Mouse (Mus musculus) neural tube, embryonic 15.5 days (tissue): ENCODE data around the gene Otof. TPM values are rescaled to one million over a fixed set of nuclear protein-coding genes. Genes with fewer than 3 reads are reported as not detected.

Experiments used
- ATAC-seq: fragments of 200-750 bp; cut with Nextera tagmentation; 2 replicates; pipeline ENCODE4 v1.8.0; 2017; ENCODE audit warnings: mild to moderate bottlenecking, moderate TSS enrichment, moderate library complexity; ENCODE audit not compliant: low FRiP score
- H3K27ac ChIP-seq: fragments of 300-500 bp; sonication (generic); replicated peaks from 2 replicates; pipeline ENCODE4 v1.5.1; 2015; ENCODE audit warnings: mild to moderate bottlenecking, inconsistent platforms
- H3K27me3 ChIP-seq: fragments of 300-500 bp; sonication (generic); replicated peaks from 2 replicates; pipeline ENCODE4 v1.6.1; 2015; ENCODE audit warnings: inconsistent platforms
- H3K36me3 ChIP-seq: fragments of 300-500 bp; sonication (generic); 2 replicates; pipeline ENCODE4 v1.6.1; 2015; ENCODE audit warnings: inconsistent platforms
- H3K4me1 ChIP-seq: fragments of 300-500 bp; sonication (generic); 2 replicates; pipeline ENCODE4 v1.6.1; 2015; ENCODE audit warnings: inconsistent platforms
- H3K4me2 ChIP-seq: fragments of 300-500 bp; sonication (generic); 2 replicates; pipeline ENCODE4 v1.6.1; 2015; ENCODE audit warnings: inconsistent platforms, mild to moderate bottlenecking, moderate library complexity
- H3K4me3 ChIP-seq: fragments of 300-500 bp; sonication (generic); replicated peaks from 2 replicates; pipeline ENCODE4 v1.5.1; 2015; ENCODE audit warnings: mild to moderate bottlenecking, inconsistent platforms
- H3K9ac ChIP-seq: fragments of 300-500 bp; sonication (generic); replicated peaks from 2 replicates; pipeline ENCODE4 v1.6.1; 2015; ENCODE audit warnings: mild to moderate bottlenecking, inconsistent platforms
- H3K9me3 ChIP-seq: fragments of 300-500 bp; sonication (generic); replicated peaks from 2 replicates; pipeline ENCODE4 v1.6.1; 2016; ENCODE audit warnings: inconsistent platforms
- WGBS: fragments of 180-500 bp; shearing (Covaris S2); methylation state at CpG from one replicate; pipeline ENCODE4 v1.1.7; 2015; ENCODE audit warnings: mixed read lengths; 5-methylcytosine and 5-hydroxymethylcytosine counted together
- polyA plus RNA-seq: library from polyadenylated mRNA; unstranded; fragments of >200 nt; fragmentation: Nextera tagmentation; extraction: Ambion mirVana; gene quantifications from 2 replicates; pipeline ENCODE4 v1.2.1, GENCODE M21; 2015

Gene Otof
- polyA plus RNA-seq, 1 experiment from 2014 or later, result 7.8 TPM

DNA sequence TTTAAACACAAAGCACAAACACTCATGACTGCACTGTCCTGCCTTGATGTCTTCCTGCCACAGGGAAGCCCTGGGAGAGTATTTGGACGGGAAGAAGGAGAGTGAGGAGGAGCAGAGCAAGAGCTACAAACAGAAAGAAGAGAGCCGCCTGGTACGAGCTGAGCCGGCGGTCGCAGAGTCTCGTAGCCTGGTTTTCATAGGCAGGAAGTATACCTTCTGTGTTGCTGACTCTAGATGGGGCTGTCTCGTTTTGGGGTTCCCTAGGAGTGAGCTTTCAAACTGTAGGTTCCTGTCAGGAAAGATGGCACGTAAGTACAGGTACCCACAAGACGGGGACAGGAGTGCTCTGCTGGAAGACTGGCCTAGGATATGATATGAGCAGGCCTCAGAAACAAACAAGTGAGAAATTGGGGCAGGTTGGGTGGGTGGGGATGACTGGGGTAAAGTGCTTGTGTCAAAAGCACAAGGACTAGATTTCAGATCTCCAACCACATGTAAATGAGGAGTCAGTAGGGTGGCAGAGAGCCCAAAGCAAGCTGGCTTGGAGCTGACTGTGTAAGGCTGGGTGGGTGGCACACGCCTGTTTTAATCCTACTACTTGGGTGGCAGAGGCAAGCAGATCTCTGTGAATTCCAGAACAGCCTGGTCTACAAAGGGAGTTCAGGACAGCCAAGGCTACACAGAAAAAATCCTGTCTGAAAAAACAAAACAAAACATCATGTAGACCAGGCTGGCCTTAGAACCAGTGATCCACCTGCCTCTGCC is 119.9 kb downstream of the Otof start:
- WGBS, result 84% methylated on average over 11 of the region's 11 CpGs
- no peaks in the 10 kb centered on the region for H3K9me3 ChIP-seq
- H3K4me3 ChIP-seq, result no peak overlapping the region
- no peak overlapping the region for H3K9ac ChIP-seq
- H3K4me2 ChIP-seq, result no peak overlapping the region
- H3K27me3 ChIP-seq, result peaks cover 11% of the 10 kb centered on the region; the same call in 1 of the 2 replicates
- peaks cover 10% of the 10 kb centered on the region for H3K4me1 ChIP-seq
- no peak for ATAC-seq
- no peaks in the 10 kb centered on the region for H3K36me3 ChIP-seq
- no peak overlapping the region for H3K27ac ChIP-seq

DNA sequence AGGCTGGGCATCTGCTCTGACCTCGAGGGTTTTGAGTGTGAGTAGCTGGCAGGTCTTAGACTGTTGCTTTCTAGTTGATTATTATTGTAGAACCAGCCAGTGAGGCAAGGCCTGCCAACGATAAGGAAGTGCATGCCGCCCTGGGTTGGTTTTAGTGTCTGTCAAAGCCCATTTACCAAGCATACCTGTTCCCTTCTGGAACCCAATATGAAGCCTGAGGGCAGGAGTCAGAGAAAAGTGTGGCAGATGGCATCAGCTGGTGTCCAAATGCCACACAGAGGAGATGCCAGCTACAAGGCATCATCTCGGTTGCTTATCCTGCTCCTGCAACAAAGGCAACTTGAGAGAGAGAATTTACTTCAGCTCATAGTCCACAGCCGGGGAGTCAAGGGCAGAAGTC is 120.9 kb downstream of the Otof start:
- no peak overlapping the region for H3K4me3 ChIP-seq
- no peak overlapping the region for H3K4me2 ChIP-seq
- no peaks in the 10 kb centered on the region for H3K36me3 ChIP-seq
- peaks cover 10% of the 10 kb centered on the region for H3K4me1 ChIP-seq
- H3K27me3 ChIP-seq, result peaks cover 11% of the 10 kb centered on the region; the same call in 1 of the 2 replicates
- H3K27ac ChIP-seq, result no peak overlapping the region
- ATAC-seq, result no peak
- 75% methylated on average over 5 of the region's 5 CpGs for WGBS
- H3K9ac ChIP-seq, result no peak overlapping the region
- H3K9me3 ChIP-seq, result no peaks in the 10 kb centered on the region

Other genes starting within 250 kb of the Otof start
- 25.0 and 26.6 TPM in 2 replicates for gene Selenoi, start 229.4 kb downstream of the Otof start, polyA plus RNA-seq
- 4.1 and 7.1 TPM in 2 replicates for gene Drc1, start 180.5 kb downstream of the Otof start, polyA plus RNA-seq
- 0.36 and 0.65 TPM in 2 replicates for gene 1700001C02Rik, start 4.1 kb upstream of the Otof start, polyA plus RNA-seq
- gene Cib4, start 83.9 kb upstream of the Otof start, polyA plus RNA-seq, result not detected in 2 replicates
- 12.5 and 12.9 TPM in 2 replicates for gene Kcnk3, start 126.2 kb upstream of the Otof start, polyA plus RNA-seq
- gene Slc35f6, start 186.0 kb upstream of the Otof start, polyA plus RNA-seq, result 31.2 and 32.8 TPM in 2 replicates
- 33.0 and 73.4 TPM in 2 replicates for gene Cenpa, start 204.8 kb upstream of the Otof start, polyA plus RNA-seq
- gene Dpysl5, start 249.6 kb upstream of the Otof start, polyA plus RNA-seq, result 152 and 175 TPM in 2 replicates